Mouse (Mus musculus): ENCODE data around the gene Dyrk1b. TPM values are rescaled to one million over a fixed set of nuclear protein-coding genes. Genes with fewer than 3 reads are reported as not detected.
A peak's percentile ranks its signal among the peaks of the same experiment; 100 is the strongest.
"Not testable (repeated sequence)": the region's sequence is repeated elsewhere in the genome, so short reads cannot be mapped to it uniquely, and the experiment has no call there.

The Dyrk1b gene
- polyA plus RNA-seq (2016; fragmentation: Nextera tagmentation; extraction: Ambion mirVana) = 9.9 and 10.4 TPM in 2 replicates

DNA sequence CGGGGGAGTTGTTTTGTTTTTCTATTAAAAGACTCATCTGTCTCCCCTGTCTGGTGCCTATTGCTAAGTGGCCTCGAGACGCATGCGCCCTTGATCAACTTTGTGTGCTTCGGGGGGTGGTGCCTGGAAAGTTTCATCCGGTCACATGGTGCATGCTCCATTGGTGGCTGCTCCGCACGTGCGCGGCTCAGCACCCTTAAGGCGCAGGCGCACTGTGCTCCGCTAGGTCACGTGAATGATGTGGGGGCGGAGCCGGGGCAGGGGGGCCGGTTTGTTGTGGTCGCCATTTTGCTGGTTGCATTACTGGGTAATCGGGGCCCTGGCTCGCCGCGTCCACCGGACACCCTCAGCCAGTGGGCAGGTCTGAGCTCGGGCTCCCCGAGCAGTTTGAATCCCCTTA, at the start of gene Dyrk1b:
Gene Dyrk1b (plus strand): TSS at position 242 of the 400 bp plus-strand sequence.
- WGBS = under 1% methylated on average over 25 of the region's 25 CpGs
- H3K27ac ChIP-seq = peak within 1 kb of the TSS; percentile 98
- peak; percentile 99 for DNase-seq (ENCODE audit: low spot score)
- H3K36me3 ChIP-seq = peaks cover 76% of the 10 kb centered on the region
- peak within 1 kb of the TSS; percentile 95 for H3K4me3 ChIP-seq
- peaks cover 15% of the 10 kb centered on the region for H3K4me1 ChIP-seq
- no peaks in the 10 kb centered on the region for H3K9me3 ChIP-seq
- no peaks in the 10 kb centered on the region for H3K27me3 ChIP-seq (ENCODE audit: insufficient read depth, poor library complexity, severe bottlenecking)

DNA sequence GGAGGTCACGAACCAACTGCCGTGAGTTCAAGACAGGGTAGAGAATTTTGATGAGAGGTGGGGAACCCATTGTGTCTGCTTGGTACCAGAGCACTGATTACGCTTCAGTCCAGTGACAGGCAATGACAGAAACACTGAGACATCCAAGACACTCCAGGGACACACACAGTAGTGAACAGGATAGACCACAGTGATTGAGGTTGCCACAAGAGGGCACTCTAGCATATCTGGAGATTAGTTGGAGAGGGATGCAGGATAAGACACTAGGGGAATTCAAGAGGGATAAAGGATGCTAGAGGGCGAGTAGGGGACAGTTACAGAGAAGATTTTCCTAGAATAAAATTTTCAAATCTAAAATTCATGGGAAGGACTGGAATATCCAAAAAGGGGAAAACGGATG, 41.7 kb upstream of the Dyrk1b start:
- WGBS = 56% methylated on average over 5 of the region's 5 CpGs
- Histone ChIP-seq H3K27ac (no peak overlapping the region), H3K4me3 (no peak overlapping the region), H3K27me3 (ENCODE audit: insufficient read depth, poor library complexity, severe bottlenecking) (no peaks in the 10 kb centered on the region), H3K36me3 (no peaks in the 10 kb centered on the region), H3K4me1 (no peaks in the 10 kb centered on the region), H3K9me3 (no peaks in the 10 kb centered on the region)
- DNase-seq (ENCODE audit: low spot score) = no peak

DNA sequence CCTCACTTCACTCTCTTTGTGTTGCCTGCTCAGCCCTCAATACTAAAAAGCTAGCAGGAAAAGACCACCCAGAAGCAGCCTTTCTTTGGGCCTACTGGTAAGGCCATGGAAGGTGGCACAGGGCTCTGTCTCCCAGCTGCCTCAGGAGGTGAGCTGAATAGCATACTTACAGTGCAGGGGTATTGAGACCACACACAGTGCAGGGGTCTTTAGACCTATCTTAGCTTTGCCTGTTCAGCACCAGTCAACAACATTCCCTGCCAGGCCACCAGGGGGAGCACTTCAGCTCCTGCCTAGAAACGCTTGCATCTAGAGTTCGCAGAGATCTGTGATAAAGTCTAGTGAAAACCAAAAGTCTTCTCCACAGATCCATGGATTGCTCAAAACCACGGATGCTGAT, 31.0 kb upstream of the Dyrk1b start:
- Histone ChIP-seq H3K27me3 (ENCODE audit: insufficient read depth, poor library complexity, severe bottlenecking) (peaks cover 29% of the 10 kb centered on the region; the same call in 1 of the 2 replicates), H3K4me1 (no peaks in the 10 kb centered on the region), H3K4me3 (no peak overlapping the region), H3K36me3 (no peaks in the 10 kb centered on the region), H3K27ac (no peak overlapping the region), H3K9me3 (peaks cover 7% of the 10 kb centered on the region)
- DNase-seq (ENCODE audit: low spot score) = no peak
- 22% methylated on average over 3 of the region's 3 CpGs for WGBS

DNA sequence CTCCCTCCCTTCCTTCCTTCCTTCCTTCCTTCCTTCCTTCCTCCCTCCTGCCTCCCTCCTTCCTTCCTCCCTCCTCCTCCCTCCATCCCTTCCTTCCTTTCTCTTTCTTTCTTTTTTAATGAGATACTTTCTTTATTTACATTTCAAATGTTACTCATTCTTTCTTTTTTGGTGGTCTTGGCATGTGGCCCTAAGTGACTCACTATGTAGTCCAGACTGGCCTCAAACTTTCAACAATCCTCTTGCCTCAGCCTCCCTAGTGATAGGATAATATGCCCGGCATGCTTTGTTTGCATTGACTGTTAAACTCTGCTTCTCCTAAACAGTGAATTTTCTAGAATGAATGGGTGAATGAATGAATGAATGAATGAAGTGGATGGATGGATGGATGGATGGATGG, 29.4 kb upstream of the Dyrk1b start:
- 83% methylated on average over 1 of the region's 1 CpGs for WGBS
- H3K4me3 ChIP-seq = no peak overlapping the region
- H3K9me3 ChIP-seq = no peaks in the 10 kb centered on the region
- no peaks in the 10 kb centered on the region for H3K4me1 ChIP-seq
- no peaks in the 10 kb centered on the region for H3K36me3 ChIP-seq
- DNase-seq (ENCODE audit: low spot score) = no peak
- no peak overlapping the region for H3K27ac ChIP-seq
- H3K27me3 ChIP-seq (ENCODE audit: insufficient read depth, poor library complexity, severe bottlenecking) = peaks cover 29% of the 10 kb centered on the region; the same call in 1 of the 2 replicates

DNA sequence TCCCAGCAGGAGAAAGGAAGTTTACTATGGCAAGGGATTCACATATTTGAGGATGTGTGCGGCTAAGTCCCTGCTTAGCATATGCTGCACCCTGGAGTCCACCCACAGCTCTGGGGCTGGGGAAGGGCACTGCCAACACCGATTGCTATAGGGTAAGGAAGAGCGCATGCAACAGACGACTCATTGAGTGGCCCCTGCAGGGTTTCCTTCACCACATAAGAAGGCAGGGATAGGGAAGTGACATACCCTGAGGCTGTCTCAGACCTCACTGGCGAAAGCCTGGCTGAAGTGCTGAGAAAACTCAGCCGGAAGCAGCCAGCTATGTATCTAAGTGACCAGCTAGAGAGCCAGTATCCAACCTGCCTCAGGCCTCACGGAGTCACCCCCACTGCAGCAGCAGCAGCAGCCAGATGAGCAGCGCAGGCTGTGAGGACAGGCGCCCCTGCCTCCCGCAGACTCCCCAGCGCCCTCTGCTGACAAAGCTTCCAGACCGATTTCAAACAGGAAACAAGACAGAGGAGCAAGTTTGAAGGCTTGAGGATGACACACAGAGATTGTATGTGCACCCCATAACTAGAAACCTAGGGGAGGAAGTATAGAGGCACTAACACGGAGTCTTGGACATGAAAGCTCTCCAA, 27.6 kb upstream of the Dyrk1b start:
- Histone ChIP-seq H3K36me3 (no peaks in the 10 kb centered on the region), H3K9me3 (no peaks in the 10 kb centered on the region), H3K4me3 (no peak overlapping the region), H3K4me1 (no peaks in the 10 kb centered on the region), H3K27ac (no peak overlapping the region), H3K27me3 (ENCODE audit: insufficient read depth, poor library complexity, severe bottlenecking) (peaks cover 31% of the 10 kb centered on the region; the same call in 1 of the 2 replicates)
- 20% methylated on average over 13 of the region's 13 CpGs for WGBS
- no peak for DNase-seq (ENCODE audit: low spot score)

DNA sequence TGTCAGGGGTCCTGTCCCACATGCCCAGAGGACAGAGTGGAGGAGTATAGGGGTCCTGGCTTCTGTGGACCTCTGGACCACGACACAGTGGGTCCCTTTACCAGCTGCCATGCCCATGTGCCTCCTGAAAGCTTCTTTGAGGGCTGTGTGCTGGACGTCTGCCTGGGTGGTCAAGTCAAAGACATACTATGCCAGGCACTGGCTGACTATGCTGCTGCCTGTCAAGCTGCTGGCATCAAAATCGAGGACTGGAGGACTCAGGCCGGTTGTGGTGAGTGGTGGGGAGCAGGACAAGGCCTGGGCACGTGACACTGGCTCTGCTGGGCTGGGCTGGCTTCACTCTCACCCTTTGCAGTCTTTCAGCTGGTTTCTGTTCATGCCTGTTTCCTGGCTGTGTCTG, 25.7 kb upstream of the Dyrk1b start:
- not testable (repeated sequence) for H3K4me1 ChIP-seq; H3K27ac ChIP-seq; H3K36me3 ChIP-seq; DNase-seq (ENCODE audit: low spot score); H3K9me3 ChIP-seq; H3K4me3 ChIP-seq
- WGBS = 37% methylated on average over 5 of the region's 5 CpGs
- H3K27me3 ChIP-seq (ENCODE audit: insufficient read depth, poor library complexity, severe bottlenecking) = peaks cover 23% of the 10 kb centered on the region; the same call in 1 of the 2 replicates

DNA sequence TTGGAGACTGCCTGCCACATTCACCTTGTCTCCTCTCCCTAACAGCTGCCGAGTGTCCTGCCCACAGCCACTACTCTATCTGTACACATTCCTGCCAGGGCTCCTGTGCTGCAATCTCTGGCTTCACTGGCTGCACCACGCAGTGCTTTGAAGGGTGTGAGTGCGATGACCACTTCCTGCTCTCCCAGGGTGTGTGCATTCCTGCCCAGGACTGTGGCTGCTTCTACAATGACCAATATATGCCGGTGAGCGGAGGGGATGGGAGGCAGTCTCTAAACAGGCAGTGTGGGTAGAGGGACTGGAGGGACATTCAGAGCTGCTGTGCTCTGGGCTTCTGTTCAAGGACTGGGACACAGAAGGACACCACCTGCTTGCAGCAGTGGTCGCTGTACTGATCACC, 20.0 kb upstream of the Dyrk1b start:
- H3K9me3 ChIP-seq = no peaks in the 10 kb centered on the region
- no peak overlapping the region for H3K27ac ChIP-seq
- no peaks in the 10 kb centered on the region for H3K36me3 ChIP-seq
- WGBS = 40% methylated on average over 6 of the region's 6 CpGs
- 0 out of 2 replicates have a peak, but pooled peaks cover 4% of the 10 kb centered on the region for H3K27me3 ChIP-seq (ENCODE audit: insufficient read depth, poor library complexity, severe bottlenecking)
- H3K4me3 ChIP-seq = no peak overlapping the region
- H3K4me1 ChIP-seq = peaks cover 5% of the 10 kb centered on the region; the same call in 1 of the 2 replicates
- DNase-seq (ENCODE audit: low spot score) = no peak

DNA sequence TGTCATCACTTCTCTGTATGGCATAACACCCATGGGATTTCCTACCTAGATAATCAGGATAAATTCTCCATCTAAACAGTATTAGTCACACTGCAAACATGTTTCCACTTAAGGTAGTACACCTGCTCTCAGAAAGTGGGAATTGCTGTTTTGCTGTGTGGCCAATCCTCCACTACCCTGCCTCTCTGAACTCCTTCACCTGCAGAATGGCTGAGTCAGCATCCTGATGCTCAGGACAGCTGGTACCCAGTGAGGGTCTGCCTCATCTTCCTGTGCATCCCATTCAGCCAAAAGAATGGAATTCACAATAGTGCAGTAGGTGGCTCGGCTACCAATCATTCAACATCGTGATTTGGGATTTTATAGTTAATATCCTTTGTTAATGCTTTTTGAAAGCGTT, 19.4 kb upstream of the Dyrk1b start:
- 0 out of 2 replicates have a peak, but pooled peaks cover 4% of the 10 kb centered on the region for H3K27me3 ChIP-seq (ENCODE audit: insufficient read depth, poor library complexity, severe bottlenecking)
- H3K4me3 ChIP-seq = no peak overlapping the region
- no peak overlapping the region for H3K27ac ChIP-seq
- no peaks in the 10 kb centered on the region for H3K9me3 ChIP-seq
- WGBS = 80% methylated on average over 3 of the region's 3 CpGs
- DNase-seq (ENCODE audit: low spot score) = no peak
- no peaks in the 10 kb centered on the region for H3K36me3 ChIP-seq
- peaks cover 5% of the 10 kb centered on the region; the same call in 1 of the 2 replicates for H3K4me1 ChIP-seq

DNA sequence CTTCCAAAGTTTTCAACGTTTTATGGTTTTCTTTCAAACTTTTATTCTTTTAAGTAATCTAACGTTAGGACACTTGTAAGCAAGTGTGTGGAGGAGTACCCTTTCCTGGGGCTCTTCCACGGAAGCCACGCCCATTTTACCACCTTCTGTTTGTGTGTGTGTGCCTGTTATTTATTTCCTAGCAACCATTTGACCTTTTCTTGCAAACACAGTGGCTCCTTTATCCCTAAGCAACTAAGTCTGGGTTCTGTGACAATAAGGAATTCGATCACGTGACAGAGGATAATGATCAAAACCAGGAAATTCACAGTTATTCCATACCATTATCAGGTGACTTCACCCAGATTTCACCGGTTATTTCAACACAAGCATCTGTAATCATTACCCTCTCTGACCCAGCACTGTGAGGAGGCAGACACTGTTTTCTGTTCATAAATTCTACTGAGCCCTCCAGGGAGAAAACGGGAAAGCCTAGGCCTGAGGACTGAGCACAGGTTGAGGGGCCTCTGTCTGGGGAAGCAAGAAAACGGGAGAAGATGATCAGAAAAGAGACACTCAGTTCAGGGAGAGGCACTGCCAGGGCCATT, 18.0 kb upstream of the Dyrk1b start:
- Histone ChIP-seq H3K27me3 (ENCODE audit: insufficient read depth, poor library complexity, severe bottlenecking) (no peaks in the 10 kb centered on the region), H3K36me3 (no peaks in the 10 kb centered on the region), H3K9me3 (no peaks in the 10 kb centered on the region), H3K27ac (no peak overlapping the region), H3K4me1 (peaks cover 5% of the 10 kb centered on the region; the same call in 1 of the 2 replicates), H3K4me3 (no peak overlapping the region)
- 52% methylated on average over 9 of the region's 9 CpGs for WGBS
- no peak for DNase-seq (ENCODE audit: low spot score)

DNA sequence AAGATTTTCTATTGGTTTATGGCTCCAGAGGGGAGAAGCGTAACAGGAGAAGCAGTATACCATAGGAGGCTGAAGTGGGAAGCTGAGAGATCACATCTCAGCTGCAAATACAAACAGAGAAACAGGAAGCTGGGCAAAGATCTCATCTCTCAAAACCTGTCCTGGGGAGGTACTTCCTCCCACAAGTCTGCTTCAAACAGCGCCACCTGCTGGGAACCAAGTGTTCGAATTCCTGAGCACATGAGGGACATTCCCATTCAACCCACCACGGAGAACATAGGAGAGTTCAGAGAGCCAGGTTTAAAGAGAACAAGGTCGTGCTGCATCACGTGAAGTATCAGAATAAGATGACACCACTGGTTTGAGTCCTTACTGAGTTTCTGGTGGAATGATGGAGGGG, 13.9 kb upstream of the Dyrk1b start:
- Histone ChIP-seq H3K4me3 (no peak overlapping the region), H3K27me3 (ENCODE audit: insufficient read depth, poor library complexity, severe bottlenecking) (no peaks in the 10 kb centered on the region), H3K4me1 (peaks cover 9% of the 10 kb centered on the region), H3K9me3 (no peaks in the 10 kb centered on the region), H3K27ac (no peak overlapping the region), H3K36me3 (no peaks in the 10 kb centered on the region)
- WGBS = 75% methylated on average over 6 of the region's 6 CpGs
- DNase-seq (ENCODE audit: low spot score) = no peak

DNA sequence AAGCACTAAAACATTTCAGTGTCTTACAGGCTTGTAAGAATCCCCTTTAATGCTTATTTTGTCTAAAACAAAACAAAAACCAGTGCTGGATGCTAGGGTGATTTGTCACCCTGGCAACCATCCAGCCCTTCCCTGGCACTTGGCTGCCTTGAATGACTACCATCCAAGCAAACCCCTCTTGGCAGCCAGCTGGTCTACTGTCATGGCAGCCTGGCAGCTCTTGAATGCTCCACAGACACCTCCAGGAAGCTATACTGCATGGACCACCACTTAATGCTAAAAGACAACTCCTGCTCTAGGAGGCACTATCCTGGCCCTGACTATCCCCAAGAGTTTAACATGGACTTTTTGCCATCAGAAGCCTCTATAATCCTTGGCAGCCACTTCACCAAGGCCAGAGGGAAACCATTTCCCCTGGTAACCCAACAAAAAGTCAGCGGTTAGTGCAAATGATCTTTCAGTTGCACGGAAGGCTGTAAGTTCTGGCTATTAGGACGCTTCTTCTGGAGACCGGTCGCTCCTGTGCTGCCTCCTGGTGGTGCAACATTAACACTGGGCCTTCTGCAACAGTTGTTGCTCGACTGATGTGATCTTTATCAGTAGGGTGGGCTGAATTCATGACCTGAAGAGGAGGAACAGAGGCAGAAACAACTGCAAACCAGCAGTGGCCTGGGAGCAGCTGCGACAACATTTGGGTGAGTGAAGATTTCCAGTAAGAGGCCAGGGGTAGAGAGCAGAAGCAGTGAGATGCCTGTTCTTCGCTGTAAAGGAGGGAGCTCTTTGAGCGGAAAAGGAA, 10.8 kb upstream of the Dyrk1b start:
- peak; percentile 90 for DNase-seq (ENCODE audit: low spot score)
- no peaks in the 10 kb centered on the region for H3K9me3 ChIP-seq
- H3K27ac ChIP-seq = peak overlapping the region; percentile 89
- H3K4me1 ChIP-seq = peaks cover 25% of the 10 kb centered on the region
- H3K4me3 ChIP-seq = peak overlapping the region; percentile 91
- H3K27me3 ChIP-seq (ENCODE audit: insufficient read depth, poor library complexity, severe bottlenecking) = no peaks in the 10 kb centered on the region
- H3K36me3 ChIP-seq = no peaks in the 10 kb centered on the region
- 11% methylated on average over 9 of the region's 9 CpGs for WGBS

DNA sequence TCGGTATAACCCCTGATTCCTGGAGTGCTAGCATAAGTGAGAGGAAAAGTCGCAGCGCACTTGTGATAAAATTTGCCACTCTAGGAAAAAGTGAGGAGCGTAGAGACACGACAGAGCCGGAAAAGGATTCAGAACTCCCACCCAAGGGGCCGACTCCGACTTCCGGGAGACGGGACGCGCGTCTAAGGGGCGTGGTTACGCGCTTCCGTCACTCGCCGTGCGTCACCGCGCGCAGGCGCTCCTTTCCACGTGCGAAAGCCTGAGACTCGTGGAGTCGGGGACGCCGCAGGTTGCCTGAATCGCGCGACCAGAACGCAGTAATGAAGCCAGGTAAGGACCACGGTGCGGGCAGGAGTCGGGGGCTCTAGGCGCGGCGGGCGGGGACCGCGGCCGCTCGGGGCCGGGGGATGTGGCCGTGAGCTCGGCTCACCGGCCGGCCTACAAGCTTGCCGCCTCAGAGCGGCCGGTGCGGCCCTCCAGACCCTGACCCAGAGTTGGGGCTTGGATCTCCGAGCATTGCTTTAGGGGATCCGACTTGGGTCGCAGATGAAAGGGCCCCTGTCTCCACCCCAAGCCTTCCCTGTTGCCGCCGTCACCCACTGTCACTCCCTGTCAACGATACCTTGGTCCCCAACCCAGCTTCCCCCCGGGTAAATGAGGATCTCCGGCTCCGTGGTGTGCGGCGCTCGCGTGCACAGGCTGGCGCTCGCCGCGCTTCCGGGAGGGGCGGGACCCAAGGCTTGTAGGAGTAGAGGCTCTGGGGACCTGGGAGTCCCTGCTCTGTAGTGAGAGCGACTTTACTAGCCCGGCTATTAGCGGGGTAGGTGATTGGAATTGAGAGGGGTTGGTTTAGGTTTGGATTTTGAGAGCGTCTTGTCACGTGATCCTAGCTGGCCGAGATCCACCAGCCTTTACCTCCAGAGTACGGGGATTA, 9.5 kb upstream of the Dyrk1b start, which contains the start of gene Fbl:
Gene Fbl (plus strand): TSS at position 222 of the 934 bp plus-strand sequence.
- H3K36me3 ChIP-seq = peaks cover 2% of the 10 kb centered on the region; the same call in 1 of the 2 replicates
- peaks cover 25% of the 10 kb centered on the region for H3K4me1 ChIP-seq
- WGBS = under 1% methylated on average over 80 of the region's 80 CpGs
- DNase-seq (ENCODE audit: low spot score) = peak; percentile 96
- H3K9me3 ChIP-seq = no peaks in the 10 kb centered on the region
- peak within 1 kb of the TSS; percentile 89 for H3K27ac ChIP-seq
- peak within 1 kb of the TSS; percentile 91 for H3K4me3 ChIP-seq
- no peaks in the 10 kb centered on the region for H3K27me3 ChIP-seq (ENCODE audit: insufficient read depth, poor library complexity, severe bottlenecking)
